Mouse (Mus musculus) thymus, postnatal 0 days (tissue): ENCODE results near the gene Gm21988. TPM values are rescaled to one million over a fixed set of nuclear protein-coding genes. Genes with fewer than 3 reads are reported as not detected.

Experiments
- DNase-seq: peaks from one replicate; pipeline ENCODE4 v3.0.0-alpha.2; 2015; ENCODE audit warnings: low spot score
- polyA plus RNA-seq: library from polyadenylated mRNA; unstranded; fragments of >200 nt; fragmentation: Nextera tagmentation; extraction: Ambion mirVana; gene quantifications from 2 replicates; pipeline ENCODE4 v1.2.1, GENCODE M21; 2015

The Gm21988 gene
- 13.0 and 13.9 TPM in 2 replicates for polyA plus RNA-seq

DNA sequence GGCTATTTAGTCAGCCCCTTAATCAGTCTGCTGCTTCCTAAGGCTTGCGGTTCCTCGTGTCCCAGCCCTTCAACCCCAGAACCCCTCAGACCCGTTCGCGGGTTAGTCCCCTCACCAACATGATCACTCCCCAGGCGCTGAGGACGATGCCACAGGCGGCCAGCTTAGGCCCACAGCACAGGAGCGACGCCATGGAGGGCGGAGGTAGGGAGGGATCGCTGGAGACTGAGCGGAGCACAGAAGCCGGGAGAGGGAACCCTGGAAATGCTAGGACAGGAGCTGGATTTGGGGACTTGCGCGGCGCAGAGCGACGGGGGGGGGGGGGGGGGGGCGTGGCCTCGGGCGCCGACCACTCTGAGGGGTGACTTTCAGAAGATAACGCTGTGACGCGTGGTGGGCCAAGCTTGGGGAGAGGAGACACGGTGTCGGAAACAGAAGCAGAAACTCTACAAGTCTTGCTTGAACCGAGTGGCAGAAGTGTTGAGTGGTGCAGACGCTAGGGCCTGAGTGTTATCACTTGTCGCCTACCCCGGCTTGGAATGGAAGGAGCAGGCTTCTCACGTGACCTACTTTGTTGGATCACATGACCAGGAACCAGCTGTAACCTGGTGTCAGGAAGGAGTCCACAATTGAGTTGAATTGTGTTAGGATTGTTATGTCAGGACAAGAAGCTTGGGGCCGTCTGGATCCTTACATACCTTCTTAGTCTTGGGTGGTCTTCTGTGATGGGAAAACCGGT, at the start of gene Gm21988, which contains the start of gene Rnasek:
Gene Gm21988 (minus strand): TSS at position 290 of the 739 bp plus-strand sequence.
Gene Rnasek (minus strand): TSS at position 302 of the 739 bp plus-strand sequence.
- peak; percentile 86 for DNase-seq

- DNase-seq = no peak
Observed at GRCm38 (mm10) chr11:70289236-70289635, 49.6 kb upstream of the Gm21988 start.

- DNase-seq = no peak
Observed at GRCm38 (mm10) chr11:70288102-70288501, 48.5 kb upstream of the Gm21988 start.

- peak; percentile 67 for DNase-seq
Observed at GRCm38 (mm10) chr11:70285686-70286085, 46.1 kb upstream of the Gm21988 start.

- DNase-seq = no peak
Observed at GRCm38 (mm10) chr11:70284757-70285156, 45.1 kb upstream of the Gm21988 start.

DNA sequence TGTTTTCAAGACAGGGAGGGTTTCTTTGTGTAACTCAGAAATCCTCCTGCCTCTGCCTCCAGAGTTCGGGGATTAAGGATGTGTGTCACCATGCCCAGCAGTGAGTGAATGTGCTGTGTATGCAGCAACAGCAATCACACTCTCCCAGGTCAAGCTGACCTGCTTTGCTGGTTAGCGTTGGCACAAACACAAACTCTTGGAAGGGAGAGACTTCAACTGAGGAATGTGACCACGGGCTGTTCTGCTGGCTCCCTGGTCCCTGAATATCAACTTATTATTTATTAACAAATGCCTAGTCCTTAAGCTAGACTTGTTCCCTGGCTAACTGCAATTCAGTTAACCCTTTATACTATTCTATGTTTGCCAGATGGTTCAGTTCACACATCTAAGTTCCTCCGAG, 44.0 kb upstream of the Gm21988 start:
- no peak for DNase-seq

GRCm38 (mm10) chr11:70280441-70280840, 40.8 kb upstream of the Gm21988 start:
- DNase-seq = peak; percentile 16

DNA sequence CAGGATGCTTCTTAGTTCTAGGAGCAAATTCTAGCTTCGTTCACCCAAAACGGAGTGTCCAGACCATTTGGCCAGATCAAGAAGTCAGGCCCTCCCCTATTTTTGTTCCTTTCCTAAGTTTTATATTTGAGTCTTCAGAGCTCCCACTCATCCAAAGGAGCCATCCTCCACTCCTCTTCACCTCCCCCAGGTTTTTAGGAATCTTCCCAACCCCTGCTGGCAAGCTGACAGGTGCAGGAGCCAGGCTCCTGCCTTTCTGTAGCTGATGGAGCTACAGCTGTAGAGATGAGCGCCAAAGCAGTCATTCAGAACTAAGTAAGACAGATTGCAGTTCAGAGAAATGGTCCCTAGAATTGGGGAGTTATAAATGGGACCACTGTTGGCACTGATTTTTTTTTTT, 39.3 kb upstream of the Gm21988 start:
- DNase-seq = no peak

DNA sequence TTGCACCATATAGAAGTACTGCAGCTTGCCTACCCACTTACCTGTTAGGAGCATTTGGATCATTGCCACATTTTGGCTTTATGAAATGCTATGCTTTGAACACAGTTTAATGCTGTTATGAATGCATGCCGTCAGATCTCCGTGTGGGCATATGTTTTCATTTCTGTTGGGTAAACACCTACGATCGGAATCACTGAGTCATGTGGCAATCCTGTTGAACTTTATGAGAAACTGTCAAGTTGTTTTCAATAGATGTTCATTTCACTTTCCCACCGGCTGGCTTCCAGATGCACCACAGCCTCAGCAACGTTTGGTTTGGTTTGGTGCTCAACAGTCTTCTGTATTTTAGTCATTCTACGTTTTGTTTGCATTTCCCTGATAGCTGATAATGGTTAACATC, 32.0 kb upstream of the Gm21988 start:
- no peak for DNase-seq

- DNase-seq = no peak
Observed at GRCm38 (mm10) chr11:70266405-70266804, 26.8 kb upstream of the Gm21988 start.

GRCm38 (mm10) chr11:70265819-70266218, 26.2 kb upstream of the Gm21988 start:
- no peak for DNase-seq

GRCm38 (mm10) chr11:70265252-70265651, 25.6 kb upstream of the Gm21988 start:
- peak; percentile 79 for DNase-seq

DNA sequence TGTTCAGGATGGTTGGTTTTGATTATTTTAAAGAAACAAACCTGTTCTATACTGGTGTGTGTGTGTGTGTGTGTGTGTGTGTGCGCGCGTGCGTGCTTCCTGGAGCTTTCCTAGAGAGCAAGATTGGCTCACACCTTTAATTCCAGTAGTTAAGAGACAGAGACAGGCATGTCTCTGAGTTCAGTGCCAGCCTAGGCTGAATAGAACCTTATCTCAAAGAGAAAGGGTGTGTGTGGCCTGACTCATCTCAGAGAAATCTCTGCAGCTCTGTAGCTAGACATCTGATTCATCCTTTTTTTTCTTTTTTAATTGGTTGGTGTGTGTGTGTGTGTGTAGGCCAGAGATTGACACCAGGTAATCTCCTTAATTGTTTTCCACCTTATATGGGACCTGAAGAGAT, 19.4 kb upstream of the Gm21988 start:
- no peak for DNase-seq

DNA sequence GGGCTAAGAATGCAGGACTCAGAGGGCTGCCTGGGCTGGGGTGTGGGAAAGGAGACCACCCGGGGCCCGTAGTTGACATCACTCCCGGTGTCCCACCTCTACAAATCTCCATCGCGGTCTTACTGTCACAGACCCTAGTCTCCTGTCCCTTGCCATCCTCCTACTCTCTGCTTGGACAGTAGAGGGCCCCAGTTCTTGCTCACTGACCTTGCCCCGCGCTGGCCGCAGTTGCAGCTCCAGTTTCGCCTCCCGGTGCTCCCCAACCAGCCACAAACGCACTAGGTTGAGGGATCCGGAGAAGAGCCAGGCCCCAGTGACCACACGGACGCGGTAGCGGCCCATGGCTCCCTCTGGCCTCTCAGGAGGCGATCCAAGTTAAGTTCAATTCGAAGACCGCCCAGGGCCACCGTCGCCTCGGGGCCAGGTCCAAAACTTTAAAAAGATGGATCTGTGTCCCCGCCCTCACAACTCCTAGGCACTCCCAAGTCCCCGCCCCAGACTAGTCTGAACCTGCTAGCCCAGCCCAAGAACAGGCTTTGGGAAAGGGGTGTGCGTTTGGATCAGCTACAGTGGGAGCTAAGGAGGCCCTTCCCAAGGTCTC, 15.4 kb upstream of the Gm21988 start, which contains the start of gene Alox12:
Gene Alox12 (minus strand): TSS at position 423 of the 601 bp plus-strand sequence.
- no peak for DNase-seq

GRCm38 (mm10) chr11:70254337-70254736, 14.7 kb upstream of the Gm21988 start:
- DNase-seq = no peak

DNA sequence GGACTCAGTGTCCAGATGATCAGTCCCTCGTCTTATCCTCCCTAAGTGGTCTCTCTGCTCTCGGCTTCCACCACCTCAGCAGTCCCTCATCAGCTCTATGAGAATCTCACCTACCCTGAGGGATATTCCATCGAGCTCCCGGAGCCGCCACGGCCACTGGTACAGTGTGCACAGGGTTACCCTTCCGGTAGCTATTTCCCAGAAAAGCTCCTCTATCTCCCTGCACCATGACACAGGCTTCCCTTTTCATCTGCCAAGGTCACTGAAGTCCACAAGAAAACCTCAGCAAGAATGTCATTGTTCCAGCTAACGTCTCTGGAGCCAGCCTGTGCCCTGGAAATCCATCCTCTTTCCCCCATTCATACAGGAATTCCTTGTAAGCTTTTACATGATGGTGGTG, 12.2 kb upstream of the Gm21988 start:
- peak; percentile 0 for DNase-seq

- no peak for DNase-seq
Observed at GRCm38 (mm10) chr11:70250150-70250549, 10.5 kb upstream of the Gm21988 start.

- DNase-seq = peak; percentile 82
Observed at GRCm38 (mm10) chr11:70247136-70247845, 7.7 kb upstream of the Gm21988 start.

GRCm38 (mm10) chr11:70242591-70242990, 3.0 kb upstream of the Gm21988 start:
- DNase-seq = no peak

- no peak for DNase-seq
Observed at GRCm38 (mm10) chr11:70238591-70239440, 814 bp downstream of the Gm21988 start.
